Mouse (Mus musculus) neutrophil, adult 59 days (primary cell): Measurements from ENCODE around the gene Fam221b. TPM values are rescaled to one million over a fixed set of nuclear protein-coding genes. Genes with fewer than 3 reads are reported as not detected.

ENCODE experiments used
- total RNA-seq, 2 experiments: library from RNA; stranded (reverse); gene quantifications; 1 replicate in 1 of 2; 2 replicates in 1 of 2; pipeline ENCODE4 v1.2.4; 2023

Gene Fam221b
- total RNA-seq = under 1 TPM in 1 of 2 experiments, not detected in 1; 0.11 TPM

GRCm38 (mm10) chr4:43668782-43669427, at the start of gene Fam221b, which contains the start of gene Tmem8b:
Gene Fam221b, minus strand, starts transcription at chr4:43669145.
Gene Tmem8b, plus strand, starts transcription at chr4:43668971.

GRCm38 (mm10) chr4:43709869-43710268, 40.9 kb upstream of the Fam221b start, which contains the start of gene Olfr71:
Gene Olfr71, minus strand, starts transcription at chr4:43710255.

DNA sequence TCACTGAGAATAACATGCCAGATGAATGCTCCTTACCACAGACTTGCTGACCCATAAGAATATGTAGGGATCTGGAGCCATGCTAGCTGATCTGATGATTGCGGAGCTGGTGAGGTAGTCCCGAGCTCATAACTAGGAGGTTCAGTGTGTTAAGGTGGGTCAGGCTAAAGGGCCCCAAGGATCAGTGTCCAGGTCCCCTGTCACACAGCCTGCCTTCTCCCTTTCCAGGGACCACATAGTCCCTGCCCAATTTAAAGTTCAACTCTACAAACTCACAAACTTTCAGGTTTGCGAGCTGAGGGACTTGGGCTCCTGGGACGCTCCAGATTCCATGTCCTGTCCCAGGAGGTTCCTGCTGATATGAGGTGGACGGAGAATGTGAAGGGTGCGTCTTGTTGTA, 31.8 kb upstream of the Fam221b start, which contains the start of gene Olfr70:
TSS of gene Olfr70 (minus strand) at position 101 of the 400 bp plus-strand sequence.

DNA sequence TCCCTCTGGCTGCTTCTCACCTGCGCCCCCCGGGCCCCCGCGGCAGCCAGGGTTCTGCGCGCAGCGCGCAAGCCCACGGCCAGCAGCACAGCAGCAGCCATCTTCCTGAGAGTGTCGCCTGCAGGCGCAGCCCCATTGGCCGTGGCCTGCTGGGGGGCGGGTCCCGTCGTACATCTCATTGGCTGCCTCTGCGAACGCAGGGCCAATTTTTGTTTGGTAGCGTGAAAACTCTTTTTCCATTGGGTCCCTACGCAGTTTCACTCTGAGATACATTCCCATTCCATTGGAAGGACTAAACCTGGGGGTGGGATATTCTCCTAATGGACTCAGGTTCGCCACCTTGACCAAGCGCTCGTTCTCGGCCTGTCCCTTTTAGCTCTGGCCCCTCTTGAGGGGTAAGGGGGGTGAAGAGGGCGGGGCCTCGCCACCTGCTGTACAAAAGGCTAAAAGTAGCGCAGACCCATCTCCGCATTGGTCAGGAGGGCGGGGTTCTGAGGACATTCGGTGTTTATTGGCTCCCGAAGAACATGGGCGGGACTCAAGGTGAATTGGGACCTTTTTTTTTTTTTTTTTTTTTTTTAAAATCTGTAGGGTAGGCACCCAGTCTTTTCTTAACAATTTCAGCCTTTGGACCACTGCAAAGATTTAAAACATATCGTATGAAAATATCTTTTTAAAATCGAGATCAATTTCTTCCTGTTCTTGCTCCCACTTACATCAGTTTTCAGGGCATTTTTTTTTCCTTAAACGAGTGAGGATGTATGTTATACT, 12.4 kb downstream of the Fam221b start, which contains the start of gene Hint2:
TSS of gene Hint2 (minus strand) at position 128 of the 771 bp plus-strand sequence.

GRCm38 (mm10) chr4:43653161-43654015, 15.6 kb downstream of the Fam221b start, which contains the start of gene Spag8:
Gene Spag8, minus strand, starts transcription at chr4:43653594.

DNA sequence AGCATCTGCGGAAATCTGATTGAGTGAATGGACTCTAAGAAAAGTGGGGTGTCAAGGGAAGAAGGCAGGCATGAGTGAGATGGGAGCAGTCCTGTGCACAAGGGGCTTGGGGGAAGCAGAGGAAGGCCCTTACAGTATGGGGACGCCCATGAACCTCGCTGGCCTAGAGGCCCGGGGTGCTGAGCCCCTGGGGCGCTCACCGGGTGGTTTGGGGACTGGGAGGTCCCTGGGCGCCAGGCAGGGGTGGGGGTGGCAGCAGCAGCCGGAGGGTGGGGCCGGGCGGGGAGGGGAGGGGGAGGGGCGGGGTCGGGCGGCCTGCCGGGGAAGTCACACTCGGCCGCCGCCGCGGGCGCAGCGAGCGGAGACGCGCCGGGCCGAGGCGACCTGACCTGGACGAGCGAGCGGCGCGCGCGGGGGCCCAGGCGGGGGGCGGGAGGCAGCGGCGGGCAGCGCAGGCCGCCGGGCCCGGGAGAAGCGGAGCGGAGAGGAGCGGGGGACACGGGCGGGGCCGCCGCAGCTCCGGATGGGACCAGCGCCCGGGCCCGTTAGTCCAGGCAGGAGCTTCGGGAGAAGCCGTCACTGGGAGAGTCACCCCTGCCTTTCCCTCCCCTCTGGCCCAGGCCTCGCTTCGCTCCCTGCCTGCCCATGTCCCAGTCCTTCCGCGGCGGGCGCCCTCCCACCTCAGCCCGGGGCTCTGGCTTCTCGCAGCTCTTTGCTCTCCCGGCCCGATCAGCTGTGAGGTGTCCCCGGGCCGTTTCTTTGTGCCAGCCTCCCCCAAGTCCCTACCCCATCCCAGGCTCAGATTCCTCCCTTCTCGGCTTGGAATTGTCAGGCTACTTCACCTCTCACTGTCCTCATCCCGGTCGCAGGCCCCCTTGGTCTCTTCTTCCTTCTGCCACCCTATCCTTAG, 37.6 kb downstream of the Fam221b start, which contains the start of gene Npr2:
TSS of gene Npr2 (plus strand) at position 890 of the 910 bp plus-strand sequence.

Other genes with a start within 250 kb of the Fam221b start
- gene Fam166b, start 240.0 kb downstream of the Fam221b start, total RNA-seq = not detected
- gene Tesk1, start 227.2 kb downstream of the Fam221b start, total RNA-seq = 1 to 10 TPM; 5.8 to 8.1 TPM
- gene Cd72, start 214.5 kb downstream of the Fam221b start, total RNA-seq = 10 to 100 TPM in 1 of 2 experiments, 1 to 10 TPM in 1; 2.2 to 24.5 TPM
- under 1 TPM in 1 of 2 experiments, not detected in 1; 0.31 TPM for gene Sit1, start 185.4 kb downstream of the Fam221b start, total RNA-seq
- gene Ccdc107, start 176.2 kb downstream of the Fam221b start, total RNA-seq = 1 to 10 TPM; 5.1 to 5.2 TPM
- 10 to 100 TPM; 31.2 to 32.1 TPM for gene Arhgef39, start 169.4 kb downstream of the Fam221b start, total RNA-seq
- 1 to 10 TPM; 1.1 to 2.6 TPM for gene Car9, start 162.2 kb downstream of the Fam221b start, total RNA-seq
- under 1 TPM; 0.60 to 0.68 TPM for gene Tpm2, start 145.4 kb downstream of the Fam221b start, total RNA-seq
- gene Creb3, start 106.8 kb downstream of the Fam221b start, total RNA-seq = 10 to 100 TPM; 67.4 to 72.8 TPM
- 100 to 1,000 TPM; 547 to 593 TPM for gene Tln1, start 106.5 kb downstream of the Fam221b start, total RNA-seq
- gene Rgp1, start 90.4 kb downstream of the Fam221b start, total RNA-seq = 10 to 100 TPM; 47.1 to 49.4 TPM
- gene Gba2, start 90.3 kb downstream of the Fam221b start, total RNA-seq = 10 to 100 TPM; 28.4 to 32.8 TPM
- not detected for gene Msmp, start 84.7 kb downstream of the Fam221b start, total RNA-seq
- gene Npr2, start 37.2 kb downstream of the Fam221b start, total RNA-seq = under 1 TPM; 0.33 to 0.80 TPM
- not detected for gene Spag8, start 15.6 kb downstream of the Fam221b start, total RNA-seq
- 10 to 100 TPM in 1 of 2 experiments, 1 to 10 TPM in 1; 8.7 to 10.2 TPM for gene Hint2, start 12.7 kb downstream of the Fam221b start, total RNA-seq
- under 1 TPM; 0.60 to 0.66 TPM for gene Tmem8b, start 174 bp downstream of the Fam221b start, total RNA-seq
- gene Olfr70, start 31.7 kb upstream of the Fam221b start, total RNA-seq = not detected
- gene Olfr71, start 41.1 kb upstream of the Fam221b start, total RNA-seq = not detected
- gene Hrct1, start 58.0 kb upstream of the Fam221b start, total RNA-seq = not detected
- gene Spaar, start 60.9 kb upstream of the Fam221b start, total RNA-seq = not detected
- gene Olfr159, start 101.9 kb upstream of the Fam221b start, total RNA-seq = not detected
- not detected for gene Olfr156, start 154.8 kb upstream of the Fam221b start, total RNA-seq
- not detected for gene Olfr157, start 171.1 kb upstream of the Fam221b start, total RNA-seq
- gene Olfr155, start 182.4 kb upstream of the Fam221b start, total RNA-seq = not detected
- 10 to 100 TPM; 10.7 to 18.1 TPM for gene Reck, start 206.4 kb upstream of the Fam221b start, total RNA-seq